ENCODE assay signal across 10 mouse cellular contexts in the genomic region with DNA sequence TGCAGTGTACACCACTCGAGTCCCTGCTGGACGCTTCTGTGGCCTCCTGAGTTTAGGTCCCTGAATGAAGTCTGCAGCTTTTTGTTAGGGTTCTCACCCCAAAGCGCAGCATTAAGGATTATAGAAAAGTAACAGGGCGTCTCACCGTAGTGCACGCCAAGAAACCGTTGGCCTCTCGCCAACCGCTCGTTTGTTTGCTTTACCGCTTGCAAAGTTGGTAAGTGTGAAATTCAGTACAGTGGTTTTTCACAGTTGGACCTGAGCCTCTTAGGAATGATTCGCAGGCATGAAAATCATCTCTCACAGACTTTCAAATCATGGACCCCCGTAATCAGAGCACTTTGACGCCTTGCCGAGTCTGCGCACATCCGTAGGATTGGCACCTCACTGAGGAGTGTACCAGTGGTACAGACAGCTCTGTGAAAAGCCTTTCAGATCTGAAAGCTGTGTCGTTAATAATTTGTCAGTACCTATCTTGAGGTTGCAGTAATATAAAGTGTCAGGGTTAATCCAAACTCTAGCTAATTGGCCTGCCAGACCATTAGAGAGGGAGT.
DNase-seq lines count a peak whose midpoint lies in the region; ATAC-seq and TF ChIP-seq lines count a peak whose summit lies in the region.
"Had no signal": no experiment of that assay in that cellular context is flagged by ENCODE, and none has a peak within 500 bp of the region (broad histone marks: within the 10 kb centered on the region; RNA-seq: fewer than 3 reads in every experiment).

No protein-coding gene starts in this region.

- WGBS in limb, embryonic 12.5 days, result 76% methylated on average over 18 of the region's 18 CpGs
- WGBS in limb, embryonic 10.5 days, result 97% methylated on average over 18 of the region's 18 CpGs
- 96% methylated on average over 18 of the region's 18 CpGs for WGBS in thymus, adult 2 months

- intact Hi-C loops in left cerebral cortex, postnatal 36 days (cut with DNase I), result loop anchor here (10.0 kb wide), 1 partner anchor 136 kb away; a partner anchor contains a TSS

- no peaks in the 10 kb centered on the region for H3K9me3 ChIP-seq in limb, embryonic 12.5 days
- H3K9me3 ChIP-seq in limb, embryonic 10.5 days (replicated peaks), result no peaks in the 10 kb centered on the region

- TF ChIP-seq CTCF in thymus, adult 2 months (IDR thresholded peaks at IDR 0.05; ENCODE audit: borderline replicate concordance, control insufficient read depth, extremely low read depth, insufficient read depth, low read length, poor library complexity), result no peak

- peak overlapping the region; percentile 57 for H3K27ac ChIP-seq in limb, embryonic 12.5 days
- no peak overlapping the region for H3K27ac ChIP-seq in limb, embryonic 10.5 days
- no peak overlapping the region for H3K27ac ChIP-seq in thymus, adult 2 months (ENCODE audit: control insufficient read depth, insufficient read depth, low read length)

- H3K9ac ChIP-seq in limb, embryonic 12.5 days (replicated peaks), result no peak overlapping the region

- H3K36me3 ChIP-seq in limb, embryonic 12.5 days, result peaks cover 66% of the 10 kb centered on the region
- peaks cover 13% of the 10 kb centered on the region for H3K36me3 ChIP-seq in limb, embryonic 10.5 days
- H3K36me3 ChIP-seq in thymus, adult 2 months (ENCODE audit: control insufficient read depth, insufficient read depth, low read length), result no peaks in the 10 kb centered on the region

- DNase-seq in cerebellum, postnatal 14 days, result peak; percentile 61 to 64
- DNase-seq in cerebellum, adult 9-11 months, result no peak
- DNase-seq in limb, embryonic 10.5 days (ENCODE audit: low spot score), result no peak
- peak; percentile 44 to 59 for DNase-seq in left cerebral cortex, postnatal 36 days (ENCODE audit: low spot score in 2 of 2)
- peak; percentile 49 for DNase-seq in retina, postnatal 1 day
- DNase-seq in heart, adult 9 months (ENCODE audit: low spot score in 2 of 2), result no peak
- no peak for DNase-seq in thymus, adult 2 months
- DNase-seq: kidney, adult 11 months had no signal

- no peaks in the 10 kb centered on the region for H3K27me3 ChIP-seq in limb, embryonic 12.5 days
- no peaks in the 10 kb centered on the region for H3K27me3 ChIP-seq in limb, embryonic 10.5 days (ENCODE audit: low read depth, poor library complexity, severe bottlenecking)
- no peaks in the 10 kb centered on the region for H3K27me3 ChIP-seq in thymus, adult 2 months (ENCODE audit: control insufficient read depth, insufficient read depth, low read length)

- H3K4me1 ChIP-seq in limb, embryonic 12.5 days (replicated peaks), result no peaks in the 10 kb centered on the region
- no peaks in the 10 kb centered on the region for H3K4me1 ChIP-seq in limb, embryonic 10.5 days
- no peaks in the 10 kb centered on the region for H3K4me1 ChIP-seq in thymus, adult 2 months (replicated peaks; ENCODE audit: control insufficient read depth, insufficient read depth, low read length)

- H3K4me3 ChIP-seq in limb, embryonic 12.5 days (replicated peaks), result no peak overlapping the region
- H3K4me3 ChIP-seq in limb, embryonic 10.5 days, result no peak overlapping the region
- no peak overlapping the region for H3K4me3 ChIP-seq in thymus, adult 2 months (ENCODE audit: control insufficient read depth, insufficient read depth, low read length)
- H3K4me3 ChIP-seq: erythroblast, embryonic 14.5 days had no signal

- H3K4me2 ChIP-seq in limb, embryonic 12.5 days, result no peak overlapping the region

- TF ChIP-seq POLR2A in thymus, adult 2 months (IDR thresholded peaks at IDR 0.05; ENCODE audit: control insufficient read depth, extremely low read depth, insufficient read depth, low read length, poor library complexity), result no peak

- no peak for ATAC-seq in limb, embryonic 12.5 days (ENCODE audit: insufficient number of reproducible peaks, insufficient read depth, low FRiP score, low TSS enrichment, low read depth)

Comparison
In these comparisons a context has a peak if more than half of its experiments do, and no peak if none do; other contexts are left out.
1. DNase-seq: peak in cerebellum, postnatal 14 days (2 of 2), left cerebral cortex, postnatal 36 days (2 of 2) and retina, postnatal 1 day (single experiment); none in cerebellum, adult 9-11 months (single experiment), limb, embryonic 10.5 days (single experiment), heart, adult 9 months (0 of 2) and thymus, adult 2 months (single experiment).